Mouse (Mus musculus) fat pad, adult 2 months (tissue): ENCODE data around the gene Taf3.

Experiments used
- DNase-seq: peaks from one replicate; pipeline ENCODE4 v3.0.0-alpha.2; 2011; ENCODE audit warnings: low read depth, low spot score; ENCODE audit errors: extremely low read depth

The Taf3 gene

DNA sequence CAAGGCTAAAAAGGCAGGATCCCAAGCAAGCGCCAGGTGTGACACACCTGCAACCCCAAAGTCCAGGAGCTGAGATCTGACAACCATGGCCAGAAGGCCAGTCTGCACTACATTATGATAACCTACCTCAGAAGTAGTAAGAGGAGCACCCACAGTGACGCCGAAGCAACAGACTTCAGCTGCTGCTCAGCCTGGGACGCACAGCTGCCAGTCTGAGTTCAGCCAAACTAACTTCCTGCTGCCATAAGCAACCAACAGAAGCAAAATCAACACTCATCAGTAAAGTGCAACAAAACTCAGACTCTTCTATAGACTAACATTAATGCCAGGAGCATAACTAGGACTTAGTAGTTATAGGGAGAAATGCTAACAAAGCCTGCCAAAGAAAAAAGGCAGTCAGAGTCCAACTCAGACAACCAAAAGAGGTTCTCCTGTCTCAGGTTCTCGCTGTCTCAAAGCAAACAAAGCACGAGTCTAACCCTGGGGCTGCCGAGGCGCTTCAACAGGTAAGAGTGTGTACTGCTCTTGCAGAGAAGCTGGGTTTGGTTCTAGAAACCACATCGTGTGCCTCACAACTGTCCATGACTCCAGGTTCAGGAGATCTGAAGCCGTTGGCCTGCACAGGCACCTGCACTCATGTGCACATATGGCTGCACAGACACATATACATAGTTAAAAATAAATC is 33.3 kb downstream of the Taf3 start:
- no peak for DNase-seq

DNA sequence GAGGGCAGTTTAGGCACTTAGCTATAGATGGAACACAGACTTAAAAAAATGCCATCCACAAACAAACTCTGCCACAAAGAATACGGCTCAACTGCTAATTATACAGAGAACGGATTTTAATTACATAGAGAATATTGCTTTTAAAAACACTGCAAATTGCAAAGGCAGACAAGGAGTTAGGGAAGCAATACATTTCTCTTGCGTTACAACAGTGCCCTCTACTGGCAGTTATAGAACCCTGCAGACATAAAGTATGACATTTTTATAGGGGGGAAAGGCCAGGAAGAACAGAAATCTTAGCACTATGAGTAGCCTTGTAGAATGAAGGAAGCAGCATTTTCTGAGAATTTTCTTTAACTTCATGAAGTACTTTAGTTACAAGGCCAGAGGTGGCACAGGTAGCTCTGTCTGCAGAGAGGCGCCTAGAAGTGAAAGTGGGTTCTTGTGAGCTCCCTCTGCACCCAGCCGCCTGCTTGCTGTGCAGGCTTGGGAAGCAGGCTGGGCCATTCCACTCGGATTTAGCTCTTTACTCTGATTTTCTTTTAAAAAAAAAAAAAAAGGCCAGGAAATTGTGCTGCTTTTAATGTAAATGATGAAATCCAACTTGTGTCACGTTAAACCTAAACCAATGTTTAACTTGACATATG is 38.0 kb downstream of the Taf3 start:
- no peak for DNase-seq

DNA sequence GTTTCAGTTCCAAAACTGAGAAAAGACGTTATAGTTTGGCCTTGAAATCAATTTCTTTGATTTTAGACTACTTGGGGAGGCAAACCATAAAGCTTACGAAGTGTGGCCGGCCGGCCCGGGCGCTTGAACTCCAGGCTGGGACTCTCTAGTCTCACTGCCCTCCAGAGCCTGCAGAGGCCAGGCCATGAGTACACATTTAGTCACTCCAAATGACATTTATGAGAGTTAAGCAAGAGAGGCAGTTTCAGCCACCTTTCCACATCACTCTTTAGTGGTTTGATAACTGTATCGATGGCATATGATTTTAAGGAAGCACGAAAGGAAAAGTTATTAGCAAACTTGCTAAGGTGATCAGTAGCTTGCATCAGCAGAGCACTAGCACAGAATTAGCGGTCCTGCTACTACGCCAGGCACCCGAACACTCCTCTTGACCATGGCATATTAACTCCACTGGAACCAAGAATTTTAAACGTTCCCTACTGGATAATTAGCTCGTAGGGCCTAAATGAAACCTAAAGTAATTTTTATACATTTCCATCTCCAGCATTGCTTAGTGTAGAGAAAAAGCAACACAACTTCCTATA is 38.6 kb downstream of the Taf3 start:
- no peak for DNase-seq

DNA sequence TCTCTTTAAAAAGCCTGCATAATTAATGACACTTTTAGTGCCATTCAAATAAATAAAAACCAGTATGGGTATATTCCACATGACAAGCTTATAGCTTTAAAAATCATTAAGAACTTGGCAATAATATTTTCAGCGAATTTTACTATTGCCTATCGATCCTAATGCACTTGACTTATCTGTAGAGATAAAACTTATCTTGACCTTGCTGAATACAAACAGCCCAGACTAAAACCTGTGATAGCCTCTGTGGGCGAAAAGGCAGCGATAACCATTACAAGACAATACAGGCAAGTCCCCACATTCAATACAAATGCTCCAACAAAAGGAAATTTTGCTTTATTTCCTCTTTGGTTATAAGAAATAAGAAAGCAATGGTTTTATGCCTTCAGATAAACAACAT is 39.8 kb downstream of the Taf3 start:
- no peak for DNase-seq

DNA sequence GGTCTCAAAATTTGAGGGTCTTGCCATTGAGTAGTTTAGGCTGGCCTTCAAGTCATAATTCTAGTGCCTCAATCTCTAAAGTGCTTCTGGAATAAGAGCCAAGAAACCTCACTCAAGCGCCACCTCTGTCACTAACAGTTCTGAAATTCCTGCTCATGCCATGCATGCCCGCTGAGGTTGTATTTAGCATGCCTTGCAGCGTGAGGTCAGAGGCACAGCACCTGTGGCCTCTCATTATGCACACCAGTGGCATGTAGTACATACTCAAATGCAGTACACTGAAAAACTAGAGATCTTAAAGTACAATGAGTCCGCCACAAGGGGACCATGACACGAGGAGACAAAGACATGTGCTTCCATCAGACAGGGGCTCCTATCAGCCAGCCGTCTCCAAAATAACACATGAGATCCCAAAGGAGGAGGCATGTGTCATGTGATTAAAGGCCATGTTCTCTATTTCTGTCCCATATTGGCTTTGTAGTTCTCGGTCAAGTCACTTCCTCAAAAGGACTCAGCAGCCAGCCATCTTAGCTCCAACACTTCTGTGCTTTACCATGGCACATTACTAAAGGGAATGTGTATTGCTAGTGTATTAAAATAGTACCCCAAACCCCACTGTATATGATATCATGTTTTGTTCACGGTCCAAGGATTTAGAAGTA is 43.3 kb downstream of the Taf3 start:
- no peak for DNase-seq

DNA sequence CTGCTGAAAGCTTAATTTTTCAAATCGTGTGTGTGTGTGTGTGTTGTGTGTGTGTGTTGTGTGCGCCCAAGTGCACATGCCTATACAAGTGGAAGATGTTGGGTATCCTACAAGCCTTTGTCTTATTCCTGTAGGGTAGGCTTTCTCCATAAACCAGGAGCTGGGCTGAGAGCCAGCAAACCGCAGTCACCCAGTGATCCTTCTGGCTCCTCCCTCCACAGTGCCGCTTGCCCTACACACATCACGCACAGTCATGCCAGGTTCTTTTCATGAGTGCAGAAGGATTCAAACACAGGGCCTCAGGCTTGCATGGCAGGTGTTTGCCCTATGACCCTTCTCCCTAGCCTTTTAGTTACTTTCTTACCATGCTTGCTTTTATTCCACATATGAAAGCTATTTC is 45.0 kb downstream of the Taf3 start:
- no peak for DNase-seq

GRCm38 (mm10) chr2:10001591-10001990 is 46.8 kb downstream of the Taf3 start:
- no peak for DNase-seq

DNA sequence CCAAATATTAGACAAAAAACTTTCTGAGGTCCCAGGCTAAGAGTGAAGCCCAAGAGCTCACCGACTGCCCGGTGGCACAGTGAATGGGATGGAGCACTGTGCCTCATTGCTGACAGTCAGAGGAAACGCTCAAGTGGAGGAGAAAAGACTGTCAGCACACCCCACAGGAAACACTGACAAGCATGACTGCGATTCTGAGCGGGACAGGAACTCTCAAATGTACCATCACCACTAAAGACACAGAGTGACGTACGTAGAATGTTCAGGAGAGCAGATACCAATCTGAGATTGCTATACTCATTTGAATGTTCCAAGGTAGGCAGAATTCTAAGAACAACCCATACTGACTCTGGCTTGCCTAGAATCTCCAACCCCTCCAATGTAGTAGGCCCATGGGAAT is 50.9 kb downstream of the Taf3 start:
- DNase-seq, result no peak

DNA sequence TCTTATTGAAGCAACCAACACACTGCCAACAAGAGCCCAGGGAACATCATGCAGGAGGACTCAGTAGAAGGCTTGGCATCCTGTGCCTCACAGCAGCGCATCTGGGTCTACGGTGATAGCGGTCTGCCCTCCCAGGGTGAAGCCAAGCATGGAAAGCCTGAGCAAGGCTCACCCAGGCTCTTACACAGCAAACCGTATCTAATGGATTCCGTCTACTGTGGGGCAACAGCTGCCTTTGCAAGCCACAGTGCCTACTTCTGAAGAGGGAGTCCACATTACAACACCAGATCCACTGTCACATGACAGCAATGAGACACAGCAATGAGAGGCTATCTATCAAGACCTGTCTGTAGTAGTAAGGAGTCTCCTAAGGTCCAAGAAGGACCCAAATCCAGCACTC is 52.3 kb downstream of the Taf3 start:
- DNase-seq, result no peak

- DNase-seq, result no peak
Measured at GRCm38 (mm10) chr2:9990690-9991229, 57.6 kb downstream of the Taf3 start.

DNA sequence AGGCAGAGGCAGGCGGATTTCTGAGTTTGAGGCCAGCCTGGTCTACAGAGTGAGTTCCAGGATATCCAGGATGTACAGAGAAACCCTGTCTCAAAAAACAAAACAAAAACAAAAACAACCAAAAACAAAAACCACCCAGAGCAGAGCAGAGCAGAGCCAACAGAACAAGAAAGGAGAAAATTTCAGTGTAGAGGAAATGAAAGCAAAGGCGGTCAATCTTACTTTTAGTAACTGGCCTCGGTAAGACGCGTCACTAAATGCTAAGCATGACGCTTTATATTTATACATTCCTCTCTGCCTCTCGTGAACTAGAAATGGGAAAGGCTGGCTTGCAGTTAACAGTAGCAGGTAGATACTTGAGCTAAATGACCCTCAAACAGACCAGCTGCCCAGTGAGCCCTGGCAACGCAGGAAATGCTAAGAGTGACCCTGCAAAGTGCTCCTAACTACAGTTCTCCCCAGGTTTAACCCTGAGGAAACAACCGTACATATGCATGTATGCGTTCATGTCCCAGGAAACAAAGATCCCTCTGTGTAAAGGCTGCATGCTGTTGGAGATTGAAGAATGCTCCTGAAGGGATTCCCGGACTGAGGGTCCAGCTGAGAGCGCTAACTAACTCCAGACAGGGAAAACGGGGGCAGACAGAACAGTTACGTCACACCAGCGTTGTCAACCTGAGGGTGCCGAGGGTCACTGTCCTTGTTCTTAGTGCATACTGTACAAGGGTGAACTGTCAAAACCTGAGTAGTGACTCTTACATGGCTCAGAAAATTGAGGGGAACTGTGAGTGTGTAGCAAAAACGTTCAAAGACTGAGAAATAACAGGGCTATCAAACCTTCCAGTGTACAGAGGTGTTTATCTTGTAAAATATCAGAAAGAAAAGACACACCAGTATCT is 58.5 kb downstream of the Taf3 start:
- DNase-seq, result no peak

- DNase-seq, result no peak
Measured at GRCm38 (mm10) chr2:9988290-9988689, 60.1 kb downstream of the Taf3 start.

- no peak for DNase-seq
Measured at GRCm38 (mm10) chr2:9985979-9986447, 62.4 kb downstream of the Taf3 start.

DNA sequence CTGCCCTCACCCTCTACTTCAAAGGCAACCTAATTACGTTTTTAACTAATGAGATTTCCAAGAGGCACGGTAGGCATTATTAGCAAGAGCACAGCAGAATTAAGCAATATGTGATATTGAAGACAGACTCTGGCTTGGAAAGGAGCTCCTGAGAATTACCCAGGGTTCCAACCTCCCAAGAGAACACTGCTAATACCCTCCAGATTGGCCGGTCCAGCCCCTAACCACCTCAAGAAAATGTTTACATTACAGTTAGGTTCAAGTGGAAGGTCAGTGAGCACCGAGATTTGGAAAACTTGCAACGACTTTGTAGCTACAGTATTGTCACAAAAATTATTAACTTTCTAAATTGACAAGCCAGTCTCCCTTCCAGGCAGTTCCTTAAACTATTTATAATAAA is 66.0 kb downstream of the Taf3 start:
- no peak for DNase-seq

DNA sequence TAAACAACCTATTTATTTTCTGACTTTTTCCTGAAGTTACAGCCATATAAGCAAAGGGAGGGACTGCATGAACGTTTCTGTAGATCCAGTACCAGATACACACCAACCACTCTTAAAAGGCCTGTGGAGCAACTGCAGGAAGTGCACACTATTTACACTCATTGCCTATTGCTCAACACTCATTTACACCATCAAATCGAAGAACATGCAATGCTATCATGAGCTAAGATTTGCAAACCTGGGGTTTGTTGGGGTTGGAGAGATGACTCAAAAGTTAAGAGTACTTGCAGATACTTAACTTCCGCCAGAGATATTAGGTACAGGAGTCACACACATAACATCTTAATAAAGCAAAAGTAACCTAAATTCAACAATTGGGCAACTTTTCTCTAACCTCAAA is 76.5 kb downstream of the Taf3 start:
- DNase-seq, result peak; percentile 34

- DNase-seq, result no peak
Measured at GRCm38 (mm10) chr2:9970579-9970978, 77.8 kb downstream of the Taf3 start.

DNA sequence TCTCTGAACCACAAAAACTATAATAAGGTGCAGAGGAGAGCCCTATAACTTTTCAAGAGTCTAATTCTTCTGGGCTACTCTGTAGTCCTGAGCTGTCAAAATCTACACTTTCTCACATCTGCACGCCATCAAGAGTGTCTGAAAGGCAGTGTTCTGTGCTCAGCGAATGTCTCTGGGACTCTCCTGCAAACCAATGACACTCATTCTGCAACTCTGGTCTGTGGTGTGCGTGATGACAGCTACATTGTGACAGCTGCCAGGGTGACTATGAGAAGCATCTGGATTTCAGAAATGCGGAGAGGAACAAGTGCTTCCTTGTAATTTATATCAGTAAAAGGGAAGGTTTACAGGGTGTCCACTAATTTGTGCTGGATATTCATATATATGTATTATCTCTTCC is 78.2 kb downstream of the Taf3 start:
- no peak for DNase-seq

DNA sequence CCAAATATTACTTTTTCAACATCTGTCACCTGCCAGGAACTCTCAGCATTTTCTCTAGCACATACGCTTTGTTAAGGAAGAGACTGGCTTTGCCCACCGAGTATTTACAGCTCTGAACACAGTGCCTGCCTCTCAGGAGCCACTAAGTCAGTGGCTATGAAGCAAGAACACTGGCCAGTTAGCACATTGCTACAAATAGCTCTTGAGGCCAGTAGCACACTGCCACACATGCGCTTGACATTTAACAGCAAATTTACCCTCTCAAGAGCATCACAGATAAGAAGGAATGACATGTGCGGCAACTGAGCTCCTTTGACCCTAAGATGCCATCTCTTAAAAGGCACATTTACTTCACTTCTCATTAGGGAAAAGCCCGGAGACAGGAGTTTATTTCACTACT is 78.7 kb downstream of the Taf3 start:
- no peak for DNase-seq

DNA sequence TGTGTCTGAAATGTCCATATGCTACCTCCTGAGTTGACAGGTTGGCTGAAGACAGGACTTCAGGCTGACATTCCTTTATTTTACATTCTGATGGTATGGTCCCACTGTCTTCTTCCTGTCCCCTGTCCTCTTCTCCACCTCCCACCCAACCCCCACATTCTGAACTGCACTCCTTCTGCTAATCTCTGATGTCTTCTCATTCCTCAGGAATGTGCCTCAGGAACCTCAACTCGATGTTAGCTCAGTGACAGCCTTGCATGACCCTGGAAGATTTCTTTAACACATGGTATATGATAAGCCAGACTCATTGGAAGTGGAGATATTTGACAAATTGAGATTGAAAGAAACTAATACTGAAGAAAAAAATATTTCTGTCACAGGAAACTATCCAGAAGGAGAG is 81.8 kb downstream of the Taf3 start:
- DNase-seq, result no peak

- no peak for DNase-seq
Measured at GRCm38 (mm10) chr2:9965608-9966007, 82.8 kb downstream of the Taf3 start.

DNA sequence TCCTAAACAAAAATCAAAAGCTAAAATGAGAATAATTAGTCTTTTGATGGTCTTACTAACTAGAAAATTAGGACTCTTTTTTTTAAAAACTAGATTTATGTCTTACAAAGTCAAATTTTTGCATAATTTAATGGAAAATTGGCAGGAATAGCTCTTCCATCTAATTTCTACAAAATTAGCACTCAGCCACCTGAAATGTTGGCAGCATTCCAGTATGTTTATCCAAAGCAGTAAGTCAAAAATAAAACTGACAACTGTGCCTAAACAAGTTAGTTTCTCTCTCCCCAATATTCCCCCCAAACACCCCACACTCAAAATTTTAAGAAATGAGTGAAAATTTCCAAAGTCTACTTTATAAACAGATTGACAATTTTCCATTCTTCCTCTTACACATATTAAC is 85.5 kb downstream of the Taf3 start:
- DNase-seq, result no peak
